Comparison of ENCODE assay signal across 8 mouse cellular contexts in the genomic region with DNA sequence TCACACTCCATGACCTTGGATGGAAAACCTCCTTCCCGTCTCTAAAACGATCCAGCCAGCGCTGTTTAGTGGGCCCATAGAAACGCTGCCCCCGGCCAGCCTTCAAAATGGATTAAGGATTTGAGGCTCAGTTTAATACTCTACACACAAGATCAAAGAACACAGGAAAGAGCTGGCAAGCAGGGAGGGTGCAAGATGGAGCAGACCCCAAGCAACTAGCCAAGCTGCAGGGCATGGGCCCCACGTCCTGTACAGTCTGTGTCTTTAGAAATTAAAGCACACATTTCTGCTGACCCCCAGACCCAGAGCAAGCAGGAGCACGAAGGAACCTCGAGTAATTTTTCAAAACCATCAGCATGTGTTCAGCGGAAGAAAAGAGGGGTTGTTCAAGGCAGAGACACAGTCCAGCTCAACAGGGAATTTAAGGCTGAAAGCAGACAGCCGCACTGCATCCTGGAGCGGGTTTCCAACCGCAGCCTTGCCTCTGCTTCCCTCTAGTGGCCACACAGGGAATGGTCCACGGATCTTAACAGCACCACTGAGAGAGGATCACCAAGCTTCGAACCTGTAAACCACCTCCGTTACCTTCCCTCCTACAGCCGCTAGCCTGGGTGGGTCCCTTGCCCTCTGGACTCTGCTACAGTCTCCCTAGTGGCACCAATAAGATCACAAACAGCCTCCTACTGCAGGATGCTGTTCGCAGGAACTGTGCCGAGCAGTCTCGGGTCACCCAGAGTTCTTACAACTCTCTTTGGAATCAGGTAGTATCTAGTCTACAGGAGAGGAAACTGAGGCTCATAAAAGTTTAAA. TPM values are rescaled to one million over a fixed set of nuclear protein-coding genes. Genes with fewer than 3 reads are reported as not detected.
DNase-seq lines count a peak whose midpoint lies in the region; ATAC-seq lines count a peak whose summit lies in the region.

No protein-coding gene starts in this region.

- intact Hi-C loops in heart, postnatal 25 days (cut with DNase I), result loop anchor here (1.0 to 5.0 kb wide), 4 partner anchors 75 to 335 kb away; no protein-coding TSS in a partner anchor

- H3K9ac ChIP-seq in forebrain, embryonic 15.5 days (replicated peaks), result no peak overlapping the region

- 0 out of 2 replicates have a peak overlapping the region, but pooled peaks have one; percentile 19 for H3K4me2 ChIP-seq in forebrain, embryonic 15.5 days (replicated peaks)

- peaks cover 16% of the 10 kb centered on the region for H3K4me1 ChIP-seq in forebrain, embryonic 15.5 days

- peak; percentile 83 for ATAC-seq in forebrain, embryonic 15.5 days (replicated peaks)
- ATAC-seq in neutrophil, adult 5-6 weeks (ENCODE audit: extremely low read depth, insufficient number of reproducible peaks, low FRiP score, poor library complexity, severe bottlenecking), result peak; percentile 87

- peak; percentile 82 for DNase-seq in ES-CJ7 (ENCODE audit: low read depth, low spot score)
- DNase-seq in cerebellum, adult 11 months, result peak; percentile 84
- DNase-seq in heart, postnatal 25 days (ENCODE audit: low spot score), result peak; percentile 34
- peak; percentile 81 to 94 for DNase-seq in layer of hippocampus, adult 18-20 months (ENCODE audit: low spot score in 2 of 2)
- DNase-seq in lung, adult 18-20 months, result peak; percentile 65 to 70
- peak; percentile 69 for DNase-seq in testis, postnatal 14 days (ENCODE audit: low spot score)

- 20% methylated on average over 19 of the region's 19 CpGs for WGBS in forebrain, embryonic 15.5 days

- H3K27me3 ChIP-seq in forebrain, embryonic 15.5 days, result no peaks in the 10 kb centered on the region

- H3K27ac ChIP-seq in forebrain, embryonic 15.5 days (replicated peaks), result no peak overlapping the region; the same call in 1 of the 2 replicates

- no peaks in the 10 kb centered on the region for H3K9me3 ChIP-seq in forebrain, embryonic 15.5 days

- H3K4me3 ChIP-seq in forebrain, embryonic 15.5 days, result no peak overlapping the region

- H3K36me3 ChIP-seq in forebrain, embryonic 15.5 days, result no peaks in the 10 kb centered on the region

RNA-seq across cellular contexts. Expression of gene Thoc3, which starts 21.8 kb away (rescaled TPM):
- 93.8 and 99.1 TPM in 2 replicates for polyA plus RNA-seq in forebrain, embryonic 15.5 days (2015; fragmentation: Nextera tagmentation; extraction: Ambion mirVana)
- total RNA-seq in heart, postnatal 25 days (2021), result 10 to 100 TPM; 17.7 to 23.4 TPM
- 10 to 100 TPM; 27.9 to 41.2 TPM for total RNA-seq in layer of hippocampus, adult 18-20 months (2021)
- 13.4 and 16.1 TPM in 2 replicates for total RNA-seq in neutrophil, adult 5-6 weeks (2017)

RNA-seq across cellular contexts. Expression of gene Simc1, which starts 56.7 kb away (rescaled TPM):
- 24.1 and 25.7 TPM in 2 replicates for polyA plus RNA-seq in forebrain, embryonic 15.5 days (2015; fragmentation: Nextera tagmentation; extraction: Ambion mirVana)
- 1 to 10 TPM; 2.0 to 2.4 TPM for total RNA-seq in heart, postnatal 25 days (2021)
- 10 to 100 TPM; 15.2 to 16.0 TPM for total RNA-seq in layer of hippocampus, adult 18-20 months (2021)
- 18.5 and 21.9 TPM in 2 replicates for total RNA-seq in neutrophil, adult 5-6 weeks (2017)

Comparison
In these comparisons a context has a peak if more than half of its experiments do, and no peak if none do; other contexts are left out.
1. DNase-seq: peak in every context shown above with its lines; median percentile 88 in layer of hippocampus, adult 18-20 months; 84 in cerebellum, adult 11 months; 82 in ES-CJ7; 69 in testis, postnatal 14 days; 68 in lung, adult 18-20 months; 34 in heart, postnatal 25 days.